Mouse (Mus musculus): ENCODE data around the gene Ptpn14. TPM values are rescaled to one million over a fixed set of nuclear protein-coding genes. Genes with fewer than 3 reads are reported as not detected.
"Not testable (repeated sequence)": the region's sequence is repeated elsewhere in the genome, so short reads cannot be mapped to it uniquely, and the experiment has no call there.

Gene Ptpn14
- total RNA-seq (2021) = 10 to 100 TPM; 18.5 to 22.7 TPM
- long read RNA-seq, experiment 1, partial matches to known transcripts = 0 of 2 reads
- long read RNA-seq, experiment 1, other reads (novel, unspliced or antisense) = 2 of 2 reads
- long read RNA-seq, experiment 2, partial matches to known transcripts = 1 of 1 reads
- long read RNA-seq, experiment 2, other reads (novel, unspliced or antisense) = 0 of 1 reads

- peak; percentile 91 to 95 for DNase-seq
These were observed at the start of gene Ptpn14 for GRCm38 (mm10) chr1:189727884-189728783. Ptpn14 (plus strand) TSS chr1:189728268.

GRCm38 (mm10) chr1:189679555-189679954 is 48.5 kb upstream of the Ptpn14 start:
- DNase-seq = no peak

GRCm38 (mm10) chr1:189684786-189685415 is 43.2 kb upstream of the Ptpn14 start:
- DNase-seq = no peak

- no peak for DNase-seq
These were observed 42.0 kb upstream of the Ptpn14 start for GRCm38 (mm10) chr1:189686025-189686424.

GRCm38 (mm10) chr1:189687654-189688387 is 40.2 kb upstream of the Ptpn14 start, which contains the start of gene Cenpf:
Cenpf (minus strand) TSS chr1:189688086.
- DNase-seq = peak; percentile 98 to 99

- no peak for DNase-seq
These were observed 39.7 kb upstream of the Ptpn14 start for GRCm38 (mm10) chr1:189688388-189688750.

- no peak for DNase-seq
These were observed 38.8 kb upstream of the Ptpn14 start for GRCm38 (mm10) chr1:189689050-189689833.

- DNase-seq = not testable (repeated sequence)
These were observed 35.6 kb upstream of the Ptpn14 start for GRCm38 (mm10) chr1:189692442-189692841.

GRCm38 (mm10) chr1:189694391-189694790 is 33.7 kb upstream of the Ptpn14 start:
- DNase-seq = no peak

GRCm38 (mm10) chr1:189695321-189695720 is 32.7 kb upstream of the Ptpn14 start:
- DNase-seq = no peak

GRCm38 (mm10) chr1:189698416-189698815 is 29.7 kb upstream of the Ptpn14 start:
- no peak for DNase-seq

GRCm38 (mm10) chr1:189700186-189700585 is 27.9 kb upstream of the Ptpn14 start:
- DNase-seq = no peak

- DNase-seq = peak; percentile 70 to 82
These were observed 27.1 kb upstream of the Ptpn14 start for GRCm38 (mm10) chr1:189700990-189701389.

GRCm38 (mm10) chr1:189703156-189703555 is 24.9 kb upstream of the Ptpn14 start:
- DNase-seq = no peak

- DNase-seq = no peak
These were observed 24.5 kb upstream of the Ptpn14 start for GRCm38 (mm10) chr1:189703591-189703990.

- no peak for DNase-seq
These were observed 21.9 kb upstream of the Ptpn14 start for GRCm38 (mm10) chr1:189706040-189706645.

GRCm38 (mm10) chr1:189707014-189707413 is 21.1 kb upstream of the Ptpn14 start:
- no peak for DNase-seq

GRCm38 (mm10) chr1:189707419-189707818 is 20.6 kb upstream of the Ptpn14 start:
- no peak for DNase-seq

- no peak for DNase-seq
These were observed 19.1 kb upstream of the Ptpn14 start for GRCm38 (mm10) chr1:189709001-189709400.

- peak; percentile 44 to 45 for DNase-seq
These were observed 11.9 kb upstream of the Ptpn14 start for GRCm38 (mm10) chr1:189715915-189716797.

Data from adrenal gland, postnatal 36 days (tissue).